Mouse (Mus musculus) cerebellum, adult (tissue): ENCODE measurements around the gene Atrnl1.
A peak's percentile ranks its signal among the peaks of the same experiment; 100 is the strongest.

Source experiments
- ATAC-seq: cut with Nextera tagmentation; 2 replicates; pipeline ENCODE4 v1.9.2; 2017; ENCODE audit warnings: mild to moderate bottlenecking, moderate library complexity, mixed read lengths; ENCODE audit not compliant: insufficient number of reproducible peaks, low FRiP score, low TSS enrichment

Atrnl1 gene

GRCm38 (mm10) chr19:58099539-58099938, 488.7 kb downstream of the Atrnl1 start:
- no peak for ATAC-seq

DNA sequence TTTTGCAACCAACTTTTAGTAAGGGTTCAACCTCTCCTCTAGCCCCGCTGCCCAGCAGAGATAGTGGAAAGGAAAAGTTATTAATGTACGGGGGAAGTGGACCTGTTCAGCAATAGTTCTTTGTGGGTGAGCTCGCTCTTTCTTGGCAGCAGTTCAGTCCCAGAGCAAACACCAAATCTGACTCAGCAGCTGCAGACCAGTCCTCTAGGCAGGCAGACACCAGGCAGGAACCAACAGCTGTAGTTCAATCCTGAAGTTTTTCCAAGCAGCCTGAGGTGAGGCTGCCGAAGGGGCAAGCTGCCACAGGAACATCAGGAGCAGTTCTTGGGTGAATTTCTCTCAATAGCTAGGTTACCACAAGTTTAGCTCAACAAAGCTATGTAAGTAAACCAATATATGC, 489.5 kb downstream of the Atrnl1 start:
- no peak for ATAC-seq

DNA sequence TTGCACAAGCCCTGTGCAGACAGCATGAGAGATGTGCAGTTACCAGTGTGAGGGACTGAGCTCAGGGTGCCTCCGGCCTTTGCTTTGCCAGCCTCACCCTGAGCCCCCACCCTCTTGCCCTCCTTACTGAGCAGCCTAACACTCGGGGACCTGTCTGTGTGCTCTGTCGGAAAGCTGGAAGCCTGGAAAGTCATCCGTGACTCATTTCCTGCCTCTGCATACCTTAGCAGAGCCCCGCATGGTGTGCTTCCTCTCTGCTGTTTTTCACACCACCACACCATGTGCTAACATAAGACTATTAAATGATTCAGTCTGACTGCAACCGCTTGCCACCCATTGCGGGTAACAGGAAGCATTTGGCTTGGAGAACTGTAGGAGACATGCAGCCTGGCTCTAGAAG, 493.7 kb downstream of the Atrnl1 start:
- no peak for ATAC-seq

DNA sequence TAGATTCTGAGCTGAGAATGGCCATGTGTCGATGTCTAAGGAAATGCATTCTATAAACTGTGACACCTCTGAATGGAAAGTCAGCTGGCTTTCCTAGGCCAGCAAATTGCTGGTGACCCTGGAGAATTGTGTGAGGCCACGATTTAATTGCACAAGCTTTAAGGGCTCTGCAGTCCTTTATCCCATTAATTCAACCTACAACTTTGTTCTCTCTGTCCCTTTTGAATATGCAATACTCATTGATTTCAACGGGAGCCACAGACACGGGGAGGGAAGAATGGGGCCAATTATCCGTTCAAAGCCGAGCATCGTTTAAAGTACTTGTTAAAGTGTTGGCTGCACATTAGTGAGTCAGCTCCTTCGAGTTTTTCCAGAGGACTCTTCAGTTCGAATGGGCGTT, 496.8 kb downstream of the Atrnl1 start:
- ATAC-seq = no peak

DNA sequence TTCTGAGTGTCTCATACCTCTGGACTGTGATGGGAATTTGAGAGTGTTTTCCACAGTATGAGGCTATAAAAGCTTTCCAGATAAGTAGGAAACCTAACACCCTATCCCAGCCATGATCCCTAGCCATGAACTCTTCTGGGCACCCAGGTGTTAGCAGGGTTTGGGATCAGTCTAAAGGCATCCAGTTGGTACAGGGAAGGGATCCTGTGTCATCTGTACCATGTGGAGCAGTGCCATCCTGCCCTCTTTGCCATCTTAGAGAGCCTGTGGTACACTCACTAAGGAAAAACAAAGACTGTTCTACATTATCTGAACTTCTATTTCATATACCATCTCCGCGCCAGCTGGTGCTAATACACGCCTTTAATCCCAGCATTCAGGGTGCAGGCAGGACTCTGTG, 499.7 kb downstream of the Atrnl1 start:
- no peak for ATAC-seq

GRCm38 (mm10) chr19:58111291-58111690, 500.5 kb downstream of the Atrnl1 start:
- ATAC-seq = no peak

DNA sequence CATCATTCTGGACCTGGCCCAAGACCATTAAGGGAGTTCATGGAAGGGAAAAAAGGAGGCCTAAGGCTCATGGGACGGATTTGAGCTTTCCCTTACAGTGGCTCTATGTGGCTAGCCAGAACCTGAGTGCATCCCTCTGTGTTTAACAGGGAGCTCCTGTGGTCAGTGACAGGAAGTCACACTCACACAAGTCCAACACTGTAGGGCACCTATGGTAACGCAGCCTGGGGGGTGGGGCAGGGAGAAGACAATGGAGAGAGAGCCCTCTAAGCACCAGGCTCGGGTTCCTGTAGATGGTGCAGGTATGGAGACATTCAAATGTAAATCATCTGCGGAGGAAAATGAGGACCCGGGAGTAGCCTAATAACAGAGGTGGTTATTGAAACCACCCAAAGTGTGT, 501.3 kb downstream of the Atrnl1 start:
- no peak for ATAC-seq

- peak; percentile 93 for ATAC-seq
Measured at GRCm38 (mm10) chr19:58113092-58113731, 502.4 kb downstream of the Atrnl1 start.

GRCm38 (mm10) chr19:58117595-58117994, 506.8 kb downstream of the Atrnl1 start:
- no peak for ATAC-seq

- no peak for ATAC-seq
Measured at GRCm38 (mm10) chr19:58118141-58118835, 507.5 kb downstream of the Atrnl1 start.

GRCm38 (mm10) chr19:58118864-58119263, 508.0 kb downstream of the Atrnl1 start:
- no peak for ATAC-seq

GRCm38 (mm10) chr19:58119681-58120173, 508.9 kb downstream of the Atrnl1 start:
- ATAC-seq = no peak

DNA sequence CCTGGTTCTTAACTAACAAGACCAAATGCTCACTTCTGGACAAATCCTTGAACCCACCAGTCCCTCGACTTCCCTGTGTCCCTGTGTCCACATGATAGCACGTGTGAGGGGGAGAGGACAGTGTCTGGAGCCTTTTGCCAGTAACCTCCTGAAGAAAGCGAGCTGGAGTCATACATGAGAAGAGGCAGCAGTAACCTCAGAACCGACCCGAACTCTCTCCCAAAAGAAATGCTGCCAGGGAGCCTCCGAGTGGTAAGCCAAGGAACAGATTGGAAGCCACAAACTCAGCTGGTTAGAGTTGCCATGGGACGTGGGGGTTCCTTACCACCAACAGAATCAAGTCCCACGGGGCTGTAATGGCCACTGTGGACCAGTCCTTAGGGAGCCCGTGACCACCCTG, 509.8 kb downstream of the Atrnl1 start:
- no peak for ATAC-seq

DNA sequence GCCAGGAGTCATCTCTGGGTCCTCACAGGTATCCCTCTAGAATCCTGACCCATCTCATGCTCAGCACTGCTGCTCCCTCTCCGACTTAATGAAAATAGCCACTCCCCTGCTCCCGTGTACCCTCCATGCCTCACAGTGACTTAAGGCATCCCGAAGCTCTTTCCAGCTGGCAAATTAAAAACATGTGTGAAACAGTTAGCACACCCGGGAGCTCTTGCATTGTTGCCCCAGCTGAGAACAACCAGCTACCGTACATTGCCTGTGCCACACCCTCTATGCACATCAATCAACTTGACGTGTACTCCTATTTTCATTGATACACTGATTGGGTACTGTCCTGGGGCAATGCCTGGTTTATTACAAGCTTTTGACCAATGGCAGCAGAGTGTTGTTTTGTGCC, 510.8 kb downstream of the Atrnl1 start:
- no peak for ATAC-seq

GRCm38 (mm10) chr19:58123620-58124019, 512.8 kb downstream of the Atrnl1 start:
- ATAC-seq = no peak

DNA sequence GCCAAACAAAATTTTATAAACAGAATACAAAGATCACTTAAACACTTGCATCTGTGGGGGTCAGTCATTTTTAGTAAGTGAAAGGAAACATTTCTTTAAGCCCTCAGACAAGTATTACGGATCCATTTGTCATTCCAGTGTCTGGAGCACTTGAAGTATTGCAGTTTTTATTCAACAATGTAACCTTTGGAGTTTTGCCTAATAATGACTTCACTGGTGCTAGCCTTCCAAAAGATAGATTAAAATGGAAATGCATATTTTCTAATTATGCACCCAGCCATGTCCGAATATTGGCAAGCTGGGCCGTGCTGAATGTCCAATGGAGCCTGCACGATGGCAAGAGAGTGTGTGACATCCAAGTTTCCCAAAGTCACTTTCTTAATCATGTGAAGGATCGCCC, 513.7 kb downstream of the Atrnl1 start:
- ATAC-seq = no peak

DNA sequence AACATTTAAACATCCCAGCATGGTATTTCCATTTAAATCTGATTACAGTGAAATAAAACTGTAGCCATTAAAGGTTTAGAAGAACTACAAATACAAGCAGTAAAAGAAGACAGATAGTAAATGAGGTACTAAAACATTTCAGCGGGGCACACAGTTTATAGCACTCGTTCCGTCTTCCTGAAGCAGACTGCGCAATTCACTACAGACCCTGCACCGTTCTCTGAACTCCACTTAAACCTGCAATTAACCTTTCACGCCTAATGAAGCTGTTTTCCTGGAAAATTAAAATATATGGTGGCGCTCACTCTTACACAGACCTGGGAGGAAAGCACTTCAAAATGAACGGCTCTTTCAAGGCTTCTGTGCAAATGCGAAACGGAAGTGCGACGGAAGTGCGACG, 514.2 kb downstream of the Atrnl1 start:
- ATAC-seq = no peak

DNA sequence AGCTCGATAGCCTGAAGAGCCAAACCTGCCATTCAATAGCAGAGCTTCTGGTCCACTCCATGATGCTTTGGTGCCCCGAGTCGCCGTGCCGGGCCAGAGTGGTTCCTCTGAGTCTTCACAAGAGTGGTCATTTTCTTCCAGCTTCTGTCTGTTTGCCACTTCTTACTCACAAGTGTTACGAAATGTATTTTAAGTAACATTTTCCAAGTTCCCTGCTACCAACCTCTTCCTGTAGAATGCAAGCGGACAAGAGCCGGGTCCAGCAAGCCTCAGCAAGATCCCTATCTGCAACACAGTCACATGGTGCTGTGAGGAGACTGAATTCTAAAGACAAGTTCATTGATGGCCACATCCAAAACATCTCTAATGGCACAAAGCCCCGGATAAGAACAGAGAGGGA, 521.1 kb downstream of the Atrnl1 start:
- no peak for ATAC-seq

- no peak for ATAC-seq
Measured at GRCm38 (mm10) chr19:58140191-58140784, 529.5 kb downstream of the Atrnl1 start.

DNA sequence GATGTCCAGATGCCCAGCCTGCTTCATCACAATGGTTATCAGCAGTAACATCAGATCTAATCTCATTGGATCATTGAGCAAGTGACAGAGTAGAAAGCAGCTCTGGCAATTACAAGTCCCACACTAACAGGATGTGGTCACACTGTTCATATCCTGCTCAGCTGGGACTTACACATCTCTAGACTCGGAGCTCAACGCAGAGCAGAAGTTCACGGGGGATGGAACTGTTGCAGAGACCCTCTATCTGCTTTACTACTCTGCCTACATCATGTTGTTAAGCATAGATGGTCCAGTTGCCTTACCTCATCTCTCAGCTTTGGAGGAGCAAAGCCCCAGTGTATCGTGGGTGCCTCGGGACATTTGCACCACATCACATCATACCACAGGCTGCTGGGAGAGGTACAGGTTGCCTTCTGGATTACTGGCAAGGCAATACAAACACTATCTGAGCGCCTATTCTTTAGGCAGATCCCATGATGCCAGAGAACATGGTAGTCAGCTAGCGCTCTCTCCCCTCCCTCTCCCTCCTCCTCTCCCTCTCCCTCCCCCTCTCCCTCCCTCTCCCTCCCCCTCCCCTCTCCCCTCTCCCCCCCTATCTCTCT, 533.1 kb downstream of the Atrnl1 start:
- no peak for ATAC-seq

DNA sequence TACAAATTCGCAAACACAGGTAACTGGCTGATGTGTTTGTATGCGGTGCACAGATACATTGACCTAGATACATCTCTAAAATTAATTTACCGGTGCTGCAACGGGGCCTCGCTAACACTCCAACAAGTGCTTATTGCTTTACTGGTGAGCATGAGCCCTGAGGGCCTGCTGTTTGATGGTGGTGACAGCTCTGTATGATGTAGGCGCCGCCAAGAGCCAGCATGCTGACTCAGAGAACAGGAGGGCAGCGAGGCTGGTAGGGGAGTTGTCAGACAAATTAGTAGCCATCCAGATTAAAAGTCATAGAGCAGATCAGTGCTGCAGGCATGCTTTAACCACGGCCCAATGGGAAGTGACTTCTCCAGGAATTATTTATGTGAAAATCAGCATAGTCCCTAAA, 534.7 kb downstream of the Atrnl1 start:
- ATAC-seq = no peak
